12 mouse cellular contexts compared by ENCODE assay signal in the genomic region with DNA sequence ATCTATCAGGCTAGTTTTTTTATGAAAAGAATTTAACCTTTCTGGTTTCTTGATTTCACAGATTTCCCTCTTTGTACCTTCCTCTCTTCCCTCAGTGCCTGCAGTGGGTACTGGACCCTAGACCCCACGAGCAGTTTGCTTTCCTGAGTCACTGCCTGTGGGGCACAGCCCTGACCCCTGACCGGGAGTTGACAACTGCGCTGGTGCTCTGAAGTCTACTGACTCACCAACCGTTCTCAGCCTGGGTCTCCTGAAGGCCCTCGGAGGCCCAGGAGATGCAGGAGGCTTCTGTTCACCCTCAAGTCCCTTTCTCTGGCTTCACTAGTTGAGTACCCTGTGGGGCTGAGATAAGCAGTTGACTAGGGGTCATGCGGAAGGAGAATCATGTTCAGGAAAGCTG.
"Had no signal": no experiment of that assay in that cellular context is flagged by ENCODE, and none has a peak within 500 bp of the region (broad histone marks: within the 10 kb centered on the region; RNA-seq: fewer than 3 reads in every experiment).

No protein-coding gene starts in this region.

- H3K27me3 ChIP-seq: limb, embryonic 13.5 days; midbrain, embryonic 13.5 days had no signal

- H3K9ac ChIP-seq: limb, embryonic 13.5 days; midbrain, embryonic 13.5 days had no signal

- H3K4me3 ChIP-seq: layer of hippocampus, adult 2 months; limb, embryonic 13.5 days; midbrain, embryonic 13.5 days had no signal

- H3K9me3 ChIP-seq: limb, embryonic 13.5 days; midbrain, embryonic 13.5 days had no signal

- ATAC-seq: midbrain, embryonic 13.5 days had no signal

- H3K4me1 ChIP-seq: limb, embryonic 13.5 days; midbrain, embryonic 13.5 days had no signal

- DNase-seq: kidney, adult 11 months; kidney, adult 9 months; kidney, postnatal 36 days; left cerebral cortex, postnatal 4 days; lung, adult 18-20 months; lung, postnatal 36 days; right cerebral cortex, postnatal 14 days; thymus, postnatal 36 days had no signal

- H3K4me2 ChIP-seq: limb, embryonic 13.5 days; midbrain, embryonic 13.5 days had no signal

- H3K27ac ChIP-seq: kidney, postnatal 0 days; layer of hippocampus, adult 2 months; limb, embryonic 13.5 days; midbrain, embryonic 13.5 days had no signal
